Mouse (Mus musculus) cerebellum, postnatal 25 days (tissue): Measurements from ENCODE around the gene D10Jhu81e.
"Not testable (repeated sequence)": the region's sequence is repeated elsewhere in the genome, so short reads cannot be mapped to it uniquely, and the experiment has no call there.

Source experiments
- DNase-seq, 2 experiments: peaks; one replicate each; pipeline ENCODE4 v3.0.0; 2021; ENCODE audit warnings: mixed read lengths in 2 of 2

D10Jhu81e gene

GRCm38 (mm10) chr10:78127931-78128330 lies 41.7 kb downstream of the D10Jhu81e start:
- DNase-seq, result no peak

GRCm38 (mm10) chr10:78127046-78127870 lies 42.3 kb downstream of the D10Jhu81e start:
- no peak for DNase-seq

- DNase-seq, result no peak
Observed at GRCm38 (mm10) chr10:78126311-78126710, 43.3 kb downstream of the D10Jhu81e start.

GRCm38 (mm10) chr10:78125061-78125460 lies 44.5 kb downstream of the D10Jhu81e start:
- not testable (repeated sequence) for DNase-seq

GRCm38 (mm10) chr10:78124137-78124536 lies 45.4 kb downstream of the D10Jhu81e start:
- peak; percentile 22 to 35 for DNase-seq

GRCm38 (mm10) chr10:78119422-78119821 lies 50.2 kb downstream of the D10Jhu81e start:
- no peak for DNase-seq

GRCm38 (mm10) chr10:78115153-78115552 lies 54.4 kb downstream of the D10Jhu81e start:
- DNase-seq, result no peak

- no peak for DNase-seq
Observed at GRCm38 (mm10) chr10:78114521-78115092, 55.0 kb downstream of the D10Jhu81e start.
